Mouse (Mus musculus): ENCODE measurements around the gene Mettl18. TPM values are rescaled to one million over a fixed set of nuclear protein-coding genes. Genes with fewer than 3 reads are reported as not detected.

Gene Mettl18
- total RNA-seq, 2 experiments from 2014 or later = 2.8 to 3.3 TPM

DNA sequence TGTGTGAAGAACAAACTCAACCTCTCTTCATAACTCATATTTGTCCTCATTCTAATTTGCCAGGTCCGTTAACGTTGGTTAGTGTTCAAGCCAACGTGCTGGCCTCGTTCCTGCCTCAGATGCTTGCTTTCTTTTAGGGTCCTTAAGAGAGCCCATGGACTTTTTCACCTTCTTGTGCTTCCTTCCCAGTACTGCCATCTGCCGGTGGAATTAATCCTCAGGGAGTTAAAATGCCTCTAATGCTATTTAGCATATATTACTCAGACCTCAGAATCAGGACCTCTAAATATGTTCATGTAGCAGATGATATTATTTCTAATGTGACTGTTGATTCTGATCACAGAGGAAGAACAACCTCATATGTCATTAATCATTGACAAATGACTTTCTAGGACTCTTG is 32.7 kb downstream of the Mettl18 start:
- intact Hi-C loops (cut with DNase I; ENCODE audit: low total_unique reads) = no loop called here
- DNase-seq = no peak

DNA sequence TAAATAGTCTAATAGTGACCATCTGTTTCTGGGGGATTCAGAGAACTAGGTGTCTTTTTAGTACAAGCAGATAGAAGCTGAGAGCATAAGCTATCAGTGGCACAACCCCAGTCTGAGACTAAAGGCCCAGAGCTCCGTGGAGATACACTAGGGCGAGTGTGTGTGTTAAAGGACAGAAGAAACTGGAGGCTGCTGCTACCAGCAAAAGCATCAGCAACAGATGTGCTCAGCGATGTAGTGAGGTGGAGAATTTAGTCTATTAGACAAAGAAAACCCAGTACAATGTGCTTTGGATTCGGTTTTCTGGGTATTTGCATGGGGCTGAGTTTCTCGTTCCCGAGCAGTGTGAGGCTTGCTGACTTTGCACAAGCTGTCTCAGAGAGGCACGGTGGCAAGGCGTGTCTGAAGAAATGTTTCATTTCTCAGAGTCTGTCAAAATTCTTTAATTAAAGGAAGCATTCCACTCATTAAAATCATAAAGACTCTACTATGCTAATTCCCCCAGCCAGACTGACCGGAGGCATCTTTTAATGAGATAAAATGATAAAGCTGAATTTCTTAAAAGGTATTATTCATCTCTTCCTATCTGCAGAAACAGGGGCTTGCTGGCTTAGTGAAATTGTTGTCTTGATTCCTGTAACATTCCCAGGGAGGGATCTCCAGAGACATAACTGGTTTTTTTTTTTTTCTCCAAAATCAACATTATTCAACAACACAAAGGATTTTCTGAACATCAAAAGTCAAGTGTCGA is 45.9 kb downstream of the Mettl18 start:
- DNase-seq = no peak

DNA sequence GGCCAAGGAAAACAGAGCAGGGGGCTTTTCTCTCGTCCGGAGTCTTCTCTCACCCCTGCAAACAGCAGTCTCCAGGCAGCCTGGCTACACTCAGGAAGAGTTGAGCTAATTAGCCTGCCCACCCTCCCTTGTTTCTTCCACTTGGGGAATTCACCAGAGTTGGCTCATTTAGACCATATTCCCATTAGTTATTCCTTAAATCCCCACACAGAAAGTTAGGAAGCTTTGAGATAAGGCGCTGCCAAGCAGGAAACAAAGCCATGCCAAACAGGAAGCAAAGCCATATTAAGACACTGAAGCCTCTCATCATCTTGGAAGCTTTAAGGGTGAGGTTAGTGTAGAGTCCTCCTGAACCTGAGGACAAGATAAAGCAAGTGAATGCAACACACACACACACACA is 48.9 kb downstream of the Mettl18 start:
- DNase-seq = no peak
- intact Hi-C loops (cut with DNase I; ENCODE audit: low total_unique reads) = no loop called here

More for the DNA sequence above, 45.9 kb downstream of the Mettl18 start:
- intact Hi-C loops (cut with DNase I; ENCODE audit: low total_unique reads) = no loop called here

Other genes with a start within 250 kb of the Mettl18 start
- gene Kifap3, start 215.3 kb upstream of the Mettl18 start, total RNA-seq (2021) = 10 to 100 TPM; 12.4 to 13.1 TPM
- 1 to 10 TPM; 4.0 to 5.2 TPM for gene Scyl3, start 65.8 kb upstream of the Mettl18 start, total RNA-seq (2021)
- 1 to 10 TPM in 1 of 2 experiments, under 1 TPM in 1; 0.62 to 1.2 TPM for gene BC055324, start 93 bp upstream of the Mettl18 start, total RNA-seq (2021)
- gene Sele, start 53.3 kb downstream of the Mettl18 start, total RNA-seq (2021) = not detected
- under 1 TPM; 0.24 to 0.29 TPM for gene Sell, start 67.1 kb downstream of the Mettl18 start, total RNA-seq (2021)
- 1 to 10 TPM in 1 of 2 experiments, under 1 TPM in 1; 0.31 to 1.1 TPM for gene Selp, start 120.4 kb downstream of the Mettl18 start, total RNA-seq (2021)
- gene F5, start 156.9 kb downstream of the Mettl18 start, total RNA-seq (2021) = under 1 TPM; 0.07 to 0.14 TPM